Mouse (Mus musculus) left cerebral cortex, postnatal 4 days (tissue): ENCODE data around the gene Hexim2. TPM values are rescaled to one million over a fixed set of nuclear protein-coding genes. Genes with fewer than 3 reads are reported as not detected.

ENCODE experiments used
- DNase-seq: peaks from one replicate; pipeline ENCODE4 v3.0.0-alpha.2; 2022
- intact Hi-C: fragments of 180-260 bp; cut with DNase I; formaldehyde crosslinking; loops from one replicate; pipeline ENCODE4 v1.15.1; 2025
- total RNA-seq, 2 experiments: library from RNA; stranded (reverse); gene quantifications; 2 replicates each; pipeline ENCODE4 v1.2.3; 2021

Gene Hexim2
- total RNA-seq, 2 experiments from 2014 or later, result 19.0 to 24.2 TPM

DNA sequence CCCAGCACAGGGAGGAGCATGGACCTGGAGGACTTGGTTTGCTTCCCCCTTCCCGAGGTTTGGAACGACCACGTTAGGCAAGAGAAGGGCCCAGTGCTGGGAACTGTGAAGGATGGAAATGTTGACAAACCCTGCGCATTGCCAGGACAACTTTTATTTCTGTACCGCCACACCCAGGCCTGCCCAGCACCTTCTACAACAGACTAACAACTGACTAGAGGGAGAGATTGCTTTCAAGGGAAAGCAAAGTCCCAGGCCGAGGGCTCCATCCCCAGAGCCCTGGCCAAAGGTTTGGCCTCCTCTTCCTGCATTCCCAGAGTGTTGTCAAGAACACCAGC, 8.5 kb downstream of the Hexim2 start:
- intact Hi-C loops, result no loop called here
- no peak for DNase-seq

DNA sequence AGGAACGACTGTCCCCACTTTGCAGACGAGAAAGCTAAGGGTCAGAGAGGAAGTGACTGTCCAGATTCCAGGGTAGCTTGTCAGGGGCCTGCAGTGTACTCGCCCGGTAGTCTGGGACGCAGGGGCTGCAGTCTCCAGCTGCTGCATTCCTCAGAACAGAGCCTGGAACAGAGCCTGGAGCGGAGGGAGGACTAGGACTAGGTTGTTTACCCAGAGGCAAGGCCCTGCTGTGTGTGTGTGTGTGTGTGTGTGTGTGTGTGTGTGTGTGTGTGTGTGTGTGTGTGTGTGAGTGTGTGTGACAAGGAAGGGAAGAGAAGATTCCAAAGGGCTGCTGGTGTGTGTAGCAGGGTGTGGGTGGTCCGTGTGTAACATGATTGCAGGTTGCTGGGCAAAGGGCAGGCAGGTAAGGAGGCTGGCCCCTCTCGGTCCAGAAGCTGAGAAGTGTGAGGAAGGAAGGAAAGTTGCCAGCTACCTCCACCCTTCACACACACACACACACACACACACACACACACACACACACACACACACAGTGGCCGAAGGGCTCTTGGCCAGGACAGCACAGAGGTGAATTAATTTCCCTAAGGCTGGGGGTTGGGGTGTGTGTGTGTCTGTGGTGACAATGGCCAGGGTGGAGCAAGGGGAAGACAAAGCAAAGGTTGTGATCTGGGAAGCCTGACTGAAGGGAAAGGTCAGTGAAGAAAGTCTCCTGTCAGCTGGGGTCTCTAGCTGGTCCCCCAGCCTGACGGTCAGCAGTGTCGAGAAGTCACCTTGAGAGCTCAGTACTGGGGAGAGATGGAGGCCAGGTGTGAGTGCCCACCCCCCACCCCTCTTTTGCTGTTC, 9.1 kb downstream of the Hexim2 start:
- peak; percentile 25 for DNase-seq
- intact Hi-C loops, result no loop called here

DNA sequence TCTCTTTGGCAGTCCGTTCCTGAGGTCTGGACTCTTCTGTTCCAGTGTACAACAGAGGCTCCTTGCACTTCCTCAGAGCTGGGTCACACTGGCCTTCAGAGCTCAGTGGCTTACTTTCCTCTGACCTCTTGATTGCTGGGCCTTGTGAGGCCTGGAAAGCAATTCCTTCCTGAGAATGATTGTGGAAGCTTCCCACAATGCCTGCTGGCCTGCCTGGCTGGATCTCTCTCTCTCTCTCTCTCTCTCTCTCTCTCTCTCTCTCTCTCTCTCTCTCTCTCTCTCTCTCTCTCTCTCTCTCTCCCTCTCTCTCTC, 9.7 kb downstream of the Hexim2 start:
- DNase-seq, result no peak
- intact Hi-C loops, result no loop called here

DNA sequence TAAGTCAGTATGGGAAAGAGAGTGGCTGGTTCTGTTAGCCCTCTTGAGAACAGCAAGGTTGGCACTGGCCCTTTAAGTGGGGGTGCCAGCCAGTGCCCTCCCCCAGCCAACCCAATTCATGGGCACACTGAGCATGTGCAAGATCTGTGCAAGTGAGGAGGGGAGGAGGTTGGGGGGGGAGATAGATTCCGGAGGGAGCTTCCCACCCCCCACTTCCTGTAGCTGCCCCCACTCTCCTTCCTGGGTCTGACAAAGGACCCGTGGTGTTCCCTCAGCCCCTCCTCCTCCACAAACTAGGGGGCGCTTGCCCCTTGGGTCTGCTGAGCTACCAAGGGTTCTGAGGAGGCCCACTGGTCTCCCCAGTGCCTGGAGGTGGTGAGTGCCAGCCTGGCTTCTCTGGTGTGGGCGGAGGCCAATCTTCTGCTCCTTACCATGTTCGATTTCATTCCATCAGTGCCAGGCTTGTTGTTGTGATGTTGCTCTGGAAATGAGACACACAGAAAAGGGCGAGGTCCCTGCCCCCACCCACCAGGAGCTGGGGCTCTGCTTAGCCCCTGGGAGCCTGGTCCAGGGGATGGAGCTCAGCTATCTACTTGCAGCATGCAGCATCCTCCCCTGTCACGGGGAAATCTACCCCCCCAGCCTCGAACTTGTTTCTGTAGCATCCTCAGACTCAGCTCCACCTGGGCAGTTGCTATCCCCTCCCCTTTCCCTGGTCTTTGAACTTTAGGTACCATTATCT, 10.4 kb downstream of the Hexim2 start:
- intact Hi-C loops, result no loop called here
- DNase-seq, result peak; percentile 83

DNA sequence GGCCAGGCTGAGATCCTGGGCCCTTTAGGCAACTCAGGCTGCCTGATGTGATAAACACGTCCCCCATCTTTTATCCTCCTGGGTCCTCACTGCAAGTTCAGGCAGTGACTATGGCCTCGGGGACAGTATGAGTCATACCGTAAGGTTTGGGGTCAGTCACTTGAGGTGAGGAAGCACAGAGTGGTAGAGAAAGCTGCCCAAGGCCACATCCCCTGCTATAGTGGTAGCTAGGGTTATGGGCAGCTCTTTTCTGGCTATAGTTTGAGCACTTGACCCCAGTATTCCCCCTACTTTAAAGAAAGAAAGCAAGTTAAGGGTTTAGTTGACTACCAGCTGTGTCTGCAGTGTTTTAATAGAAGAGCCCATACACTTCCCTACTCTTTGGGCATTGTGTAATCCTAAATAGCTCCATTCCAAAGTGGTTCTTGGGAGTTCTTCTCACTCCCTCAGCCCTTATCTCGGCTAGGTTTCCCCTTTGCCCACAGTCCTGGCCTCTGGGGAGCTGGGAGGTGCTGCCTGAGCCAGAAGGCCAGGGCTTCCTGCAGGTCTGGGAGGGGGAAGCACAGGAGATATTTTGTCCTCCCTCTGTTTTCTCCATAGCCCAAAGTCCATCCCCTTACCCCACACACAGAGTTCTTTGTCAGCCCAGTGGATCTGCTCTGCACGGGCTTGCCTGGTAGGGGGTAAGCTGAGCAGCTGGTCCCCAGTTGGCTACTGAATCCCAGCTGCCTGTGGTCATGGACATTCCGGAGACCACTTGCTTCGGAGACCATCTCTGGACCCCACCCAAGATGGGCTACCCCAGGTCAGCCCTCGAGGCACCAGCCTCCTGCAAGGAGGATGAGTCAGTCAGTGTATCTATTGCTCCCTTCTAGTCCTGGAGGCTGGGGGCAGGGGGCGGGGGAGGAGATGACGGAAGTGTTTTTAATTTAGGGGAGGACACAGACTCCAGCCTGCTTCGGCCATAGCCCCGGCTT, 12.4 kb downstream of the Hexim2 start:
- peak; percentile 43 for DNase-seq
- intact Hi-C loops, result no loop called here

DNA sequence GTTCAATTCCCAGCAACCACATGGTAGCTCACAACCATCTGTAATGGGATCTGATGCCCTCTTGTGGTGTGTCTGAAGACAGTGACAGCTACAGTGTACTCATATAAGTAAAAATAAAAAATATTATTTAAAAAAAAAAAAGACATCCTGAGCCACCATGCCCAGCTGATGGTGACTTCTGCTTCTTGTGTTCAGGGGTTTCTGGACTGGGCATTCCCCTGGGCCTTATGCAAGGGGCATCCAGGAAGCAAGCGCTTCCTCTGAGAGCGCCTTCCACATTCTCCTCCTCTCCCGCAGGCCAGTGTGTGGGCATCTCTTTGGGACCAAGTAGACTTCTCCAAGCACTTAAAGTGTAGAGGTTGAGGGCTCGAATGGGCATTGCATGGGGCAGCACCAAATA, 14.2 kb downstream of the Hexim2 start:
- no peak for DNase-seq

DNA sequence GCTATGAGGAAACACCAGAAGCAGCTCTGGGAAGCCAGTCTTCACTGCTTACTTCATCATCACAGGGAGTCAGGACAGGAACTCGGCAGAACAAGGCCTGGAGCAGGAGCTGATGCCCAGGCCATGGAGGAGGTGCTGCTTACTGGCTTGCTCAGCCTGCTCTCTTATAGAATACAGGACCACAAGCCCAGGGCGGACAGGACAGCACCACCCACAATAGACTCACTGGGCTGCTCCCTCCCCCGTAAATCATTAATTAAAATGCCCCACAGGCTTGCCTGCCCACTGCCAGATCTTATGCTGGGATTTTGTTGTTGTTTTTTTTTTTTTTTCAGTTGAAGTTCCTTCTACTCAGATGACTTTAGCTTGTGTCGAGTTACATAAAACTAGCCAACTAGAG, 15.5 kb downstream of the Hexim2 start:
- DNase-seq, result no peak
- intact Hi-C loops, result no loop called here

More for the DNA sequence above, 14.2 kb downstream of the Hexim2 start:
- intact Hi-C loops, result no loop called here

DNA sequence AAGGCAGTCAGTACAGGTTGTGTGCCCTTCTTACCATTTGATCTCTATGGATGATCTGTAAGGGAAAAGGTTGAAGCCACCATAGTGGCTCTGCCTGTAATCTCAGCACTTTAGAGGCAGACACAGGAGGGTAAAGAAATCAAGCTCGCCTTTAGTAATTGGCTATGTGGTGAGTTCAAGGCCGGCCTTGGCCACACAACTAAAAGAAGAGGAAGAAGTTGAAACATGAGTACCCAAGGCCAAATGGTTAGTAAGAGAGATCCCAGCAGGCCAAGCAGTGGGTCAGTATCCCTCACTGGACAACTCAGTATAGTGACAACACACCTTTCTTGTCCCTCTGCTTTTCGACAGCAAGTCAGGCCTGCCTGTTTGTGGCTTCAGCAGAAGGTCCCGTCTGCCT, 17.5 kb downstream of the Hexim2 start:
- intact Hi-C loops, result no loop called here

DNA sequence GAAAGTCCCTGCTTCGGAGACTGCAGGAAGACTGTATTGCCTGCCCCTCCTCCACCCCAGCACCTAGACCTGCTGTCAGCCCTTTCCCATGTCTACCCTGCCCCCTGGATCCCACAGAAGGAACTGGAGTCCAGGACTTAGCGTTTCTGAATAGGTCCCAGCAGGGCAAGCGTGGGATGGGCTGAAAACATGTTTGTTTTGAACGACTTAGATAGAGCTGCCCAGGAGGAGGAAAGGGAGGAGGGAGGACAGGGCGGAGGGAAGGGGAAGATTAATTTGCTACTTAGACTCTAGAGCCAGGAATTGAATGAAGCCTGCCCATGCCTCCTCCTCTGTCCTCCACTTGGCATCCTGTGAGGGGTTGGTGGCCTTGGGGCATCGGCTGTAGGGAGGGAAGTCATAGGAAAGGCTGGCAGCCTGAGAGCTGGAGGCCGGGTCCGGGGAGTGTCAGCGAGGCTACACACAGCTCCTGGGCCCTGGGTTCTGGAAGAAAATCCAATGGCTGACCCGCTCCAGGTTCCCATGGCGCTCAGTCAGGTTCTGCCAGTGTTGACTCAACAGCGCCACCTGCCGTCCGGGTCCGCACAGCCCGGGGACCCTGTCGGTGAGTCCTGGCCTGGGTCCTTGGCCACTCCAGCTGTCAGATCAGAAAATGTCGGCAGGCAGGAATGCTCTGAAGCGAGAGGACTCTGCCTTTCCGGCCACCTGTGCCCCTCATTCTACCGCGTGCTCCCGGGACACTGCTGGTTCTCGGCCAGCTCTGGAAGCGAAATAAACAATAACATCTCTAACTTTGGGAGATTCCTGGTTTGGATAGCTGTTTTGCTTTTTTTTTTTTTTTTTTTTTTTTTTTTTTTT, 26.6 kb downstream of the Hexim2 start:
- peak; percentile 98 for DNase-seq
- intact Hi-C loops, result loop anchor here (5.0 kb wide), 1 partner anchor 42 kb away; the partner anchor contains the start of gene Hexim1

More for the DNA sequence above, 17.5 kb downstream of the Hexim2 start:
- DNase-seq, result no peak

DNA sequence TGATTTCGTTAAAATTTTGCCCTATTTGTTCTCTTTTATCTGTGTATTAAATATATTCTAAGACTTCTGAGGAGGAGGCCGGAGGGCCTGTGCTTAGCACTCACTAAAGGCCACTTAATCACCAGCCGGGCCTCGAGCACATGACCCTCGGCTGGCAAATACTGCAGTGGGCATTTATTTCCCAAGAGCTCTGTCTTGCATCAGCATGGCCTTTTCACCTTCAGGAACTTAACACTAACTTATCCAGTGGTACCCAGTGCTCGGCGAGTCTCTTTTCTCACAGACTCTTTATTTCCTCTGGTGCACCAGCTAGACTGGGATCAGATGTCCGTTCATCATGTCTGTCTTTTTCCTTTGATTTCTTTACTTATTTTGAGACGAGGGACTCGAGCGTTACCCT, 28.5 kb downstream of the Hexim2 start:
- DNase-seq, result no peak
- intact Hi-C loops, result no loop called here

DNA sequence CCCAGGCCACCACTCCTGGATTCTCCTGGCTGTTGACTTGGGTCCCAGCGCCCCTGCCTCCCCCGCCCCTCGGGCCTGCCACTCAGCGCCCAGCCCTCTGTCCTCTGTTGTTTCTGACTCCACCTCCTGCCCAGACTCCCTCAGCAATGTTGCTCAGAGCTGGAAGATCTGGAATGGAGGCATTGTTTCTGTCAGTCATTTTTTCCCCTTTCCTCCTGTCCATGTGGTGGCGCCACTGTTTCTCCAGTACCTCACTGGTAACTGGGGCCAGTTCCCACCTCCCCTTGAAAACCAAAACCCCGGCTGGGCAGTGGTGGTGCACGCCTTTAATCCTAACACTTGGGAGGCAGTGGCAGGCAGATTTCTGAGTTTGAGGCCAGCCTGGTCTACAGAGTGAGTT, 29.2 kb downstream of the Hexim2 start:
- no peak for DNase-seq
- intact Hi-C loops, result no loop called here

DNA sequence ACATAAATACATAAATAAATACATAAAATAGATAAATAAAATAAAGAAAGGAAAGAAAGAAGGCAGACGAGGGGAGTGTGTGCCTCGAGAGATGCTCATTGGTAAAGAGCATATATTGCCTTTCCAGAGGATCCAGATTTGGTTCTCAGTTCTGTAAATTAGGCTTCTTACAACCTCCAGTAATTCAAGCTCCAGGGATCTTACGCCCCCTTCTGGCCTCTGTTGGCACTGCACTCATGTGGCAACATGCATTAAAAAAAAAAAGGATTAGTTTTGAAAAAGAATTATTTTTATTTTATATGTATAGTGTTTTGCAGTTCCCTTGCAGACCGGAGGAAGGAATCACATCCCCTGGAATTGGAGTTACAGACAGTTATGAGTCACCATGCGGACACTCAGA, 29.9 kb downstream of the Hexim2 start:
- no peak for DNase-seq
- intact Hi-C loops, result no loop called here

DNA sequence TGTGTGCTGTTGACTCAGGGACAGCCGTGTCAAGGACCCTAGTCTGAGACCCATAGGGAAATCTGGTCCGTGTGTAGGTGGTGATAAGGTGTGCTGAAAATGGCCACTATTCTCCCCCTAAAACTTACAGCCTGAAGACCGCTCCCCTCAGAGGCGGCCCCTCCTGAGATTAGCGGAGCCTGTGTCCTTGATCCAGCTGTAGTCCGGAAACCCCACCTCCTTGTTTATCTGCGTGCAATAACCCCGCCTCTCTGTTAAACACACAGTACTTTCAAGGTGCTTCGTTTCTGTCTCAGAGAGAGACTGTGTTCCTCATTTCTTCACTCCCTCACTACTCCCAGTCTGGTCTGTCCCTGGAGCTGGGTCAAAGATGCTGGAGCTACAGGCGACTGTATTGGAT, 32.2 kb downstream of the Hexim2 start:
- intact Hi-C loops, result no loop called here
- DNase-seq, result no peak

DNA sequence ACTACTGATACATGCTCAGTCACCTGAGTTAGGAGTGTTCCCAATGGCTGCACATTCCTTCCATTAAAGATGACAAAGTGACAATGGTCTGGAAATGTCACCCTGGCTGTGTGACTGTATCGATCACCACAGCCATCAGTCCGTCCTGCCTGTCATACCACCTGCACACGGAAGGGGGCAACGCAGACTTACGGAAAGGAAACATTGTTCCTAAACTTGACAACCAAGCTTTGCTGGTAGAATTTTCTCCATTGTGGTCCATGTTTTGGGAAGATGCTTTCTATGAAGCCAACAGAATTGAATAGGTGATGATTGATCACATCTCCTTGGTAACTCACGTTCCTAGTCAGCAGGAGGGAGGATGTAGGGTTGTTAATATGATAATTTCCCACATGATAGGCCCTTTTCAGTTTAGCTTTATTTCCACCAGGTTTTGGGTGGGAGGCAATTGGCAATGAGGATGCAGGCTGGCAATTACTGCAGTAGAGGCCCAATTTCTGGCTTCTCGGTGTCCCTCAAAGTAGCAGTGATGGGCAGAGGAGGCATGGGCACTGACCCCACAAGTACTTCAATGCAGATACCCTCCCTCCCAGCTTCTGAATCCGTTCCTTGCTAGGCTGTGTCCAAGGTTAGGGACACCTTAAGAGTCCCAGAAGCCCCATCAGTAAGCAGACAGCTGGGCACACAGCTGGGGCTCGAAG, 36.6 kb downstream of the Hexim2 start:
- DNase-seq, result peak; percentile 69

DNA sequence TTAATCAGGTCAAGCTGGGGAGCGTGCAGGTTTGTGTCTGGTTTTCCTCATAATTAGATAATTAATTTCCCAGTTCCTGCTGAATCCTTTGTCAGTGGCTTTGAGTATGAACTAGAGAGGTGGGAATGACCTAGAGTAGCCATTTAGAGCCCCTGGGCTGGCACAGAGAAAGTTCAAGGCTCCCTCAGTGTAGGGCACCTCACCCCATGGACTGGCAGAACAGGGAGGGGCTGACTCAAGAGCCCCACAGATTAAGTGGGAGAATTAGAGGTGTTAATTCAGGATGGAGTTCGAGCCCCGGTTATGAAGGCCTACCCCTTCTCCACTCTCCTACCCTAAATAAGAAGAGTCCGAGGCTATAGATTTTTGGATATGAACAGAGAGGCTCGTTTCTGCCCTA, 37.4 kb downstream of the Hexim2 start:
- intact Hi-C loops, result loop anchor here (5.0 kb wide), 1 partner anchor 158 kb away; no protein-coding TSS in a partner anchor
- DNase-seq, result no peak

More for the DNA sequence above, 36.6 kb downstream of the Hexim2 start:
- intact Hi-C loops, result loop anchor here (5.0 kb wide), 1 partner anchor 158 kb away; no protein-coding TSS in a partner anchor

DNA sequence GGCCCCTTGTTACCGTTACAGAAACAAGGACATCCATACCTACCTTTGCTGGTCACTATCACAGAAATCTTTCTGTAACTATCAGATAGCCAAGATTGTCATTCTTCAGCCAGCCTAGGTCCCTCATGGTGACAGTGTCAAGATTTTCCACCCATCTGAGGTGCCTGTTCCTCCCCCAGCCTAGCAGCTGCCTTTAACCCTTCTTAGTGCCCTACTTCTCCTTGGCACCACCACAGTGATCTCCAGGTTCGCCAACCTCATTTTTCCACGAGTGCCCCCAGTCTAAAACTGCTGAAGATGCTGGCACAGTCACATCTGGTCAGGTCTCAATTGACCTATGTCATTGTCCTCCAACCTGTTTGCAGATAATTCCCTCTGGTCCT, 37.9 kb downstream of the Hexim2 start:
- intact Hi-C loops, result no loop called here
- DNase-seq, result no peak

DNA sequence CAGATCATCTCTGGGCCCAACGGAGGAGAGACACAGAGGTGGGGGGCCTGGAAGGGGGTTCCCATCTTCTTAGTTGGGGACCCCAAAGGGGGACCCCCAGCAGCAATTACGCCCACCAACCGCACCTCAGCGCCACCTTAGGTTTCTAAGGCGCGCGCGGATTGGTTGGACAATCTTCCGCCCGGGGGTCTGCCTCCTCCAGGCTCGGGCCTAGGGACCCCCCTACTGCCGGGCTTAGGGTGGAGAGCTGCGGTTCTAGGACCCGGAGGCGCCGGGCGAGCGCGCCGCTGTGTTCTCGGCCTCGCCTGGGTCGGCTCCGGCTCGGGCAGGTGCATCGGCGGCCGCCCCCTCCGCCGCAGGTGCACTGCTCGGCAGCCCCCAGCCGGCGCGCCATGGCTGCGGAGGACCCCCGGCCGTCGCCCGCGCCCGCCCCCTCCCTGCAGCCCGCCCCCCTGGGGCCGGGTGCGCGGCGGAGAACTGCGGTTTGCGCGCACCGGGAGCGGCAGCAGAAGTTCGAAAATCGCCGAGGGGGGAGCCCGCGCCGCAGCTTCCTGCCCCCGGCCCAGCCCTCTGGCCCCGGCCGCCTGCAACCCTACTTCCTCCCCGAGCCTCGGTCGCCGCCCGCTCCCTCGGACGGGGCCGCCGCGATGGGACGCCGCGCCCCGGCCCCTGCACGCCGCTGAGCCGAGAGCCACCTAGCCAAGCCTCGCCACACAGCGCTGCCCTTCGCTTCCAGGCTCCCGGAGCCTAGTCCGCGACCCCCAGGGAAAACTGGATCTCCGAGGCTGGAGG, 38.5 kb downstream of the Hexim2 start, which contains the start of gene Fmnl1:
Fmnl1 (plus strand) TSS at position 614 of the 792 bp plus-strand sequence.
- DNase-seq, result peak; percentile 38
- intact Hi-C loops, result no loop called here

DNA sequence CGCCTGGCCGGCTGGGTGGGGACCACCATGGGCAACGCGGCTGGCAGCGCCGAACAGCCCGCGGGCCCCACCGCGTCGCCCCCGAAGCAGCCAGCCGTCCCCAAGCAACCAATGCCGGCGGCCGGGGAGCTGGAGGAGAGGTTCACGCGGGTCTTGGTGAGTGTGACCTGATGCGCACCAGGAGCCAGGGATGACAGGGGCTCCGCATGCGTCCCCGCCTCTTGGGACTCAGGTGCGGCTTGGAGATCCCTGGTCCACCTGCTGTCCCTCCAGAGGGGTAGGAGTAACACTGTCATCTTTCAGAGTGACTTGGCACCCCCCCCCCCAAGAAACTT, 39.0 kb downstream of the Hexim2 start:
- intact Hi-C loops, result no loop called here
- no peak for DNase-seq
